Mouse (Mus musculus) cerebellum, postnatal 25 days (tissue): Measurements from ENCODE around the gene Tpm4.

ENCODE experiments used
- DNase-seq, 2 experiments: peaks; one replicate each; pipeline ENCODE4 v3.0.0; 2021; ENCODE audit warnings: mixed read lengths in 2 of 2

The Tpm4 gene

GRCm38 (mm10) chr8:72144345-72144975, 9.7 kb downstream of the Tpm4 start:
- DNase-seq = no peak

- DNase-seq = no peak
Observed at GRCm38 (mm10) chr8:72145511-72145910, 10.7 kb downstream of the Tpm4 start.

- no peak for DNase-seq
Observed at GRCm38 (mm10) chr8:72146056-72146455, 11.3 kb downstream of the Tpm4 start.

- DNase-seq = no peak
Observed at GRCm38 (mm10) chr8:72146556-72146955, 11.8 kb downstream of the Tpm4 start.

- DNase-seq = no peak
Observed at GRCm38 (mm10) chr8:72147266-72147665, 12.5 kb downstream of the Tpm4 start.

- DNase-seq = no peak
Observed at GRCm38 (mm10) chr8:72149056-72149455, 14.3 kb downstream of the Tpm4 start.

GRCm38 (mm10) chr8:72151418-72152078, 16.8 kb downstream of the Tpm4 start:
- DNase-seq = no peak

GRCm38 (mm10) chr8:72153382-72153781, 18.6 kb downstream of the Tpm4 start:
- no peak for DNase-seq

- DNase-seq = no peak
Observed at GRCm38 (mm10) chr8:72158096-72158495, 23.3 kb downstream of the Tpm4 start.

- DNase-seq = no peak
Observed at GRCm38 (mm10) chr8:72158726-72159125, 24.0 kb downstream of the Tpm4 start.

- DNase-seq = no peak
Observed at GRCm38 (mm10) chr8:72160007-72160406, 25.2 kb downstream of the Tpm4 start.

GRCm38 (mm10) chr8:72160707-72161697, 26.2 kb downstream of the Tpm4 start, which contains the start of gene Rab8a:
Rab8a (plus strand) TSS chr8:72161200.
- peak; percentile 100 for DNase-seq

GRCm38 (mm10) chr8:72162821-72163220, 28.0 kb downstream of the Tpm4 start:
- no peak for DNase-seq

GRCm38 (mm10) chr8:72169098-72169668, 34.4 kb downstream of the Tpm4 start:
- no peak for DNase-seq

GRCm38 (mm10) chr8:72169681-72170249, 35.0 kb downstream of the Tpm4 start:
- no peak for DNase-seq

GRCm38 (mm10) chr8:72177346-72177925, 42.7 kb downstream of the Tpm4 start:
- DNase-seq = peak; percentile 75 to 85

GRCm38 (mm10) chr8:72183554-72184202, 48.9 kb downstream of the Tpm4 start:
- no peak for DNase-seq

GRCm38 (mm10) chr8:72187793-72188331, 53.1 kb downstream of the Tpm4 start:
- no peak for DNase-seq

GRCm38 (mm10) chr8:72189417-72190214, 54.8 kb downstream of the Tpm4 start, which contains the start of gene Hsh2d:
Hsh2d (plus strand) TSS chr8:72189638.
- DNase-seq = no peak

- DNase-seq = no peak
Observed at GRCm38 (mm10) chr8:72190215-72190539, 55.4 kb downstream of the Tpm4 start.

- DNase-seq = no peak
Observed at GRCm38 (mm10) chr8:72192065-72192464, 57.3 kb downstream of the Tpm4 start.
